Mouse (Mus musculus): ENCODE results near the gene Serpinb3d.

GRCm38 (mm10) chr1:107052203-107052602 is 31.1 kb downstream of the Serpinb3d start, which contains the start of gene Serpinb3a:
- TF ChIP-seq POLR2A (IDR thresholded peaks at IDR 0.05; ENCODE audit: extremely low read depth, insufficient read depth, low read length) (no peak), CTCF (IDR thresholded peaks at IDR 0.05; ENCODE audit: low read depth, low read length) (no peak)
